Mouse (Mus musculus): ENCODE results near the gene Pex14.

The Pex14 gene

GRCm38 (mm10) chr4:149057470-149057869 lies 42.2 kb downstream of the Pex14 start:
- DNase-seq (ENCODE audit: low spot score) = no peak

GRCm38 (mm10) chr4:149056957-149057356 lies 42.7 kb downstream of the Pex14 start:
- no peak for DNase-seq (ENCODE audit: low spot score)

GRCm38 (mm10) chr4:149055847-149056246 lies 43.8 kb downstream of the Pex14 start:
- no peak for DNase-seq (ENCODE audit: low spot score)

- DNase-seq (ENCODE audit: low spot score) = no peak
These were observed 50.1 kb downstream of the Pex14 start for GRCm38 (mm10) chr4:149049351-149050159.

GRCm38 (mm10) chr4:149048625-149049228 lies 50.9 kb downstream of the Pex14 start:
- DNase-seq (ENCODE audit: low spot score) = peak; percentile 37

DNA sequence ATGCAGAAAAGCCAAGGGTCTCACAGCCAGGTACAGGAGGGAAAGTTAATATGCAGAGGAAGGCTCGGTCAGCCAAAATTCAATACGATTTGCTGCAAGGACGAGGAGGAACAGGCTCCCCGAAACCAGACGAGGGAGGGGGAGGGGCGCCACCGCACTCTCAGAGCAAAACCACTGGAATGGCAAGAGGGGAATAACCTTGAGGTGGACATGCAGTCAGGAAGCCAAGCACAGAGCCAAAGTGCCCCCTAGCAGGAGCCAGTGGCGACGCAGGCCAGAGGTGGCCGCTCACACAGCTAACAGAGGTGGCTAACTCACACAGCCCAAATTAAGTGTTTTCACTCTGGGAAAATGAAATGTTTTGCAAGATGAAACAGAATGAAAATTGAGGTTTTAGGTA lies 52.3 kb downstream of the Pex14 start:
- peak; percentile 76 for DNase-seq (ENCODE audit: low spot score)

DNA sequence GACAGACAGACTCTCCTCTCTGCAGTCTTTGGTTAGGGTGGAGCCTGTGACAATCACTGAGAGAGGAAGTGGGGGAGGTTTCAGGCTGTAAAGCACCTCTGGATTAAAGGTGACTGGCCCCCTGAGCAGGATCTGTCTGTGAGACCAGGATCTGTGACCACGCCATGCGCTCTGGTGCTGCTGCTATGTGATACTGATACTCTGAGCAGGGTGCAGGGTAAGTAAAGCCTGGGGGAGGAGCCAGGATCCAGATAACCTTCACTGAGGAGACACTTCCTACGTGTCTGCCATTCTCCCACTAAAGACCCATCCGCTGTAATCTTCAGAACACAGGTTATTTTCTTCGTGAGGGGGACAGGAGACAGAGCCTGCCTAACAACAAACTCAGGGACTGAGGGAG lies 53.8 kb downstream of the Pex14 start:
- DNase-seq (ENCODE audit: low spot score) = no peak

- peak; percentile 37 for DNase-seq (ENCODE audit: low spot score)
These were observed 59.4 kb downstream of the Pex14 start for GRCm38 (mm10) chr4:149040289-149040688.

- peak; percentile 79 for DNase-seq (ENCODE audit: low spot score)
These were observed 62.0 kb downstream of the Pex14 start for GRCm38 (mm10) chr4:149037706-149038105.

GRCm38 (mm10) chr4:149036592-149036991 lies 63.1 kb downstream of the Pex14 start:
- DNase-seq (ENCODE audit: low spot score) = no peak

GRCm38 (mm10) chr4:149031507-149031906 lies 68.2 kb downstream of the Pex14 start:
- DNase-seq (ENCODE audit: low spot score) = peak; percentile 52

DNA sequence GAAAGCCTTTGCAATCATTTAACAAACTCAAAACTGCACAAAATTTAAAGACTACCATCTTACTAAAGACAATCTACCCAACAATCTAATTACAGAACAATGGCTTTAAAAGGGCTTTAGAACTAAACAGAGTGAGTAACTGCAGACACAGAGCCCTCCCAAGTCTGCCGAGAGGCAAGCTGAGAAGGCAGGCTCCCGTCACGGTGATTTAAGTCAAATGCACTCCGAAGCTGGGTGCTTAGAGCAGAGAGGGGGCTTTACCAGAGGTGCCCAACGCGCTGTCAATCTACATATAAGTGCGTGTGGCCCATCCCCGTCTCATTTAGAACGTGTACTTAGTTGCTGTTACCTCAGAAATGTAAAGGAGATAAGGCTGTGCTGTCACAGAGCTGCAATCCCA lies 72.1 kb downstream of the Pex14 start:
- DNase-seq (ENCODE audit: low spot score) = no peak

DNA sequence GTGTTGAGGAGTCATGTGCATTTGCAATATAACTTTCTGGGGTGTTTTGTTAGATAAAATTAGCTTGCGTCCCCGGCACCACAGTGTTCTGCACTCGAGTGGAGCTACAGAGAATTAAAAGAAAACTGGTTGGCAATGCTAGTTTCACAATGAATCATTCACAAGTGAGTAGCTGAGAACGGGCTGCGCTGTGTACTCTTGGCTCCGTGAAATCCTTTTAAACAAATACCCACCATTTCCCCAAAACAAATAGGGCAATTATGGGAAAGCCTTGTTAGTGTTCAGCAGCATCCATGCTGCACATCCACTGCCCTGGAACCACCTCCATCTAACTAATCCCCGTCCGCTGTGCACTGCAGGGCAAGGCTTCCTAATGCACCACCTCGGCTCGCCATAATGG lies 74.4 kb downstream of the Pex14 start:
- DNase-seq (ENCODE audit: low spot score) = peak; percentile 40

DNA sequence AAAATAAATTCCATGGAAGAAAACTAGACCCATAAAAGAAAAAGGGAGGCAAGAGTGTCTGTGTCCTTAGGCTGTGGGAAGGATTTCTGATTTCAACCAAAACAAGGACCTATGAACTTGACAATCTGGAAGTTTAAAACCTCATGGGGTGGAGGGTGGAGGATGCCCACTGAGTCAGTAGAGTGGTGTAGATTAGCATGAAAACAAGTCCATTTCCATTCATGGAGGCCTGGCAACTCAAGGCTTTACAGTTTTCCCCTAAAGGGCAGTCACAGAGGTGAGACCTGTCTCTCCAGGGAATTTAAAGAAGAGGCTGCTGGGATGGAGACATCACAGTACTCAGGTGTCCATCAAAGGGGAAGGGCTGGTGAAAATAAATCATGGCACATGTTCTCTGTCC lies 78.7 kb downstream of the Pex14 start:
- DNase-seq (ENCODE audit: low spot score) = no peak

DNA sequence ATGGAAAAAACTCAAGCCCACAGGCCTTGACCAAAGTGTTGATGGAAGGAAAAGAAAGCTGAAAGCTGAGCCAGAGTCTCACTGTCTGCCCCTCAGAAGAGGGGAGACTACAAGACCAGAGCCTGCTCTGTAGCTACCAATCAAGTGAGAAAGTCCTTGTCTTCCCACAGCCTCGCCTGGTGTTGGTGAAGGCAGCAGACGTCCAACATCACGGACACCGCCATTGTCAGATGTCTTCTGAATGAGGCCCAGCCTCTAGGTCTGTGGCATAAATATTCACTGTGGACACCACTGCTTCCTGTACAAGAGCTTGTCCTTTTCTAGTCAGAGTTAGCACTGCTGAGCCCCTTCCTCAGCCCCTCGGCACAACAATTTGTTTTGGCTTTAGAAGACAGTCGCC lies 80.2 kb downstream of the Pex14 start:
- no peak for DNase-seq (ENCODE audit: low spot score)

DNA sequence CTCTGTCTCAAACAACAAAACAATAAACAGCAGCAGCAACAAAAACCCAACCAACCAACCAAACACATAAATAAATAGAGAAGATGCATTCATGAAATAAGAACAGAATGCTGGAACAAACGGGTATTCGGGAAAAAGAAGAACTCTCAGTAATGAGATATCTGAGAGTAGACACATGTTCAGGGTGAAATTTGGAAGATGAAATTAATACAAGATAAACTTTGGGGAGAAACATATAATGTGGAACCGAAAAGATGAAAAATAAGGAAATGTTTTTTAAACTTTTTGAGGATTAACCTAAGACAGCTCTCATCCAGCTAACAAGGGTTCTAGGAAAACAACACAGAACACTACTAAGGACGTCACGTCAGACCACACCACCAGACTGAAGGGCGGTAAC lies 92.9 kb downstream of the Pex14 start:
- no peak for DNase-seq (ENCODE audit: low spot score)

- no peak for DNase-seq (ENCODE audit: low spot score)
These were observed 93.6 kb downstream of the Pex14 start for GRCm38 (mm10) chr4:149006107-149006506.

GRCm38 (mm10) chr4:149002441-149003093 lies 97.1 kb downstream of the Pex14 start:
- DNase-seq (ENCODE audit: low spot score) = no peak

DNA sequence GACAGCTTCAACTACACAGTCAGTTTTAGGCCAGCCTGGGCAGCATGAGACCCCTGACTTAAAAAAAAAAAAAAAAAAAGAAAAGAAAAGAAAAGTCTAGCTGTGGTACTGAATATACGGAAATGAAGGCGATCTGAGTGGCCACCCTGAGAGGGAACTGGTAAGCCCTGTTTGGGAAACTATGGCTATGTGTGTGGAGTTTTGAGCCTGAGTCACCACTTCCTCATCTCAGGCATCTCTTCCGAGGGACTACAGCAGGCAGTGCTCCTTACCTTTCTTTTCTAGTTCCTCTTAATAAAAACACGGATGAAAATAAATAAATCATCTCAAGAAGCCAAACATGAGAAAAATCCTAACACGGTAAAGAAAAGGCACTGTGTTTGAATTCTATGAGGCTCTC lies 98.2 kb downstream of the Pex14 start:
- DNase-seq (ENCODE audit: low spot score) = no peak

- no peak for DNase-seq (ENCODE audit: low spot score)
These were observed 98.9 kb downstream of the Pex14 start for GRCm38 (mm10) chr4:149000746-149001145.

- no peak for DNase-seq (ENCODE audit: low spot score)
These were observed 105.7 kb downstream of the Pex14 start for GRCm38 (mm10) chr4:148993948-148994347.

- DNase-seq (ENCODE audit: low spot score) = no peak
These were observed 109.6 kb downstream of the Pex14 start for GRCm38 (mm10) chr4:148990038-148990437.

All from retina, embryonic 14.5 days (tissue).